Mouse (Mus musculus) midbrain, postnatal 0 days (tissue): ENCODE measurements around the gene Btn1a1. TPM values are rescaled to one million over a fixed set of nuclear protein-coding genes. Genes with fewer than 3 reads are reported as not detected.

ENCODE experiments used
- ATAC-seq: fragments of 200-750 bp; cut with Nextera tagmentation; 2 replicates; pipeline ENCODE4 v1.8.0; 2017; ENCODE audit warnings: moderate number of reproducible peaks, mild to moderate bottlenecking, moderate TSS enrichment, moderate library complexity; ENCODE audit not compliant: low FRiP score
- DNase-seq: peaks from one replicate; pipeline ENCODE4 v3.0.0-alpha.2; 2015; ENCODE audit warnings: low spot score
- H3K27ac ChIP-seq: fragments of 300-500 bp; sonication (generic); 2 replicates; pipeline ENCODE4 v1.5.1; 2014; ENCODE audit warnings: low read depth, mild to moderate bottlenecking, low read length, mixed read lengths
- H3K27me3 ChIP-seq: fragments of 300-500 bp; sonication (generic); 2 replicates; pipeline ENCODE4 v1.6.1; 2014; ENCODE audit warnings: low read length, control low read depth, mixed read lengths; ENCODE audit not compliant: insufficient read depth
- H3K36me3 ChIP-seq: fragments of 300-500 bp; sonication (generic); 2 replicates; pipeline ENCODE4 v1.6.1; 2014; ENCODE audit warnings: low read length, control low read depth, mixed read lengths; ENCODE audit not compliant: insufficient read depth
- H3K4me1 ChIP-seq: fragments of 300-500 bp; sonication (generic); 2 replicates; pipeline ENCODE4 v1.6.1; 2014; ENCODE audit warnings: mild to moderate bottlenecking, control low read depth, antibody characterized with exemption, low read length, mixed read lengths; ENCODE audit not compliant: insufficient read depth
- H3K4me2 ChIP-seq: fragments of 300-500 bp; sonication (generic); 2 replicates; pipeline ENCODE4 v1.6.1; 2014; ENCODE audit warnings: low read depth, mild to moderate bottlenecking, low read length, mixed read lengths; ENCODE audit not compliant: poor library complexity, severe bottlenecking
- H3K4me3 ChIP-seq: fragments of 300-500 bp; sonication (generic); 2 replicates; pipeline ENCODE4 v1.5.1; 2014; ENCODE audit warnings: low read depth, mild to moderate bottlenecking, low read length, moderate library complexity
- H3K9ac ChIP-seq: fragments of 300-500 bp; sonication (generic); replicated peaks from 2 replicates; pipeline ENCODE4 v1.6.1; 2014; ENCODE audit warnings: mild to moderate bottlenecking, low read length, moderate library complexity, mixed read lengths; ENCODE audit not compliant: poor library complexity, severe bottlenecking
- H3K9me3 ChIP-seq: fragments of 300-500 bp; sonication (generic); 2 replicates; pipeline ENCODE4 v1.6.1; 2016; ENCODE audit warnings: low read length, control low read depth
- CTCF ChIP-seq: IDR thresholded peaks from 2 replicates; pipeline ENCODE4 v1.5.1; 2016; ENCODE audit warnings: antibody characterized with exemption, mild to moderate bottlenecking
- WGBS: fragments of 180-500 bp; shearing (Covaris S2); extraction: QIAGEN DNeasy Blood & Tissue Kit; methylation state at CpG from one replicate; pipeline ENCODE4 v1.1.7; 2014; 5-methylcytosine and 5-hydroxymethylcytosine counted together
- polyA plus RNA-seq: library from polyadenylated mRNA; unstranded; fragments of >200 nt; fragmentation: Nextera tagmentation; extraction: Ambion mirVana; gene quantifications from 2 replicates; pipeline ENCODE4 v1.2.1, GENCODE M21; 2015
- total RNA-seq: library from RNA; depleted of rRNA; stranded (reverse); fragments of >200 nt; gene quantifications from 2 replicates; pipeline ENCODE4 v1.2.3, GENCODE M21; 2014

Gene Btn1a1
- total and polyA plus RNA-seq, 2 experiments from 2014 or later = 0.04 TPM; not detected in 1

- ATAC-seq = no peak
- 0 out of 2 replicates have a peak, but pooled peaks cover 3% of the 10 kb centered on the region for H3K4me1 ChIP-seq
- peak; percentile 56 for DNase-seq
Observed at GRCm38 (mm10) chr13:23426922-23427321, 38.8 kb downstream of the Btn1a1 start.

GRCm38 (mm10) chr13:23426335-23426734, 39.4 kb downstream of the Btn1a1 start:
- no peak overlapping the region for H3K4me3 ChIP-seq
- H3K27ac ChIP-seq = no peak overlapping the region
- 13% methylated on average over 8 of the region's 8 CpGs for WGBS
- 0 out of 2 replicates have a peak, but pooled peaks cover 3% of the 10 kb centered on the region for H3K4me1 ChIP-seq
- H3K9ac ChIP-seq = no peak overlapping the region
- H3K36me3 ChIP-seq = peaks cover 4% of the 10 kb centered on the region; the same call in 1 of the 2 replicates
- no peaks in the 10 kb centered on the region for H3K9me3 ChIP-seq
- ATAC-seq (no peak), DNase-seq (peak; percentile 65)
- no peaks in the 10 kb centered on the region for H3K27me3 ChIP-seq
- H3K4me2 ChIP-seq = no peak overlapping the region
- no peak for TF ChIP-seq CTCF

More at GRCm38 (mm10) chr13:23426922-23427321, 38.8 kb downstream of the Btn1a1 start:
- no peak overlapping the region for H3K27ac ChIP-seq
- no peak overlapping the region for H3K4me2 ChIP-seq
- no peak for TF ChIP-seq CTCF
- H3K4me3 ChIP-seq = no peak overlapping the region
- no peak overlapping the region for H3K9ac ChIP-seq
- WGBS = 21% methylated on average over 14 of the region's 14 CpGs
- 0 out of 2 replicates have a peak, but pooled peaks cover 3% of the 10 kb centered on the region for H3K36me3 ChIP-seq
- no peaks in the 10 kb centered on the region for H3K9me3 ChIP-seq
- no peaks in the 10 kb centered on the region for H3K27me3 ChIP-seq

GRCm38 (mm10) chr13:23425505-23425904, 40.2 kb downstream of the Btn1a1 start:
- H3K27me3 ChIP-seq = no peaks in the 10 kb centered on the region
- H3K27ac ChIP-seq = no peak overlapping the region
- WGBS = 7% methylated on average over 9 of the region's 9 CpGs
- no peak for ATAC-seq
- H3K9ac ChIP-seq = no peak overlapping the region
- no peak for TF ChIP-seq CTCF
- no peaks in the 10 kb centered on the region for H3K9me3 ChIP-seq
- 0 out of 2 replicates have a peak, but pooled peaks cover 3% of the 10 kb centered on the region for H3K4me1 ChIP-seq
- H3K4me3 ChIP-seq = peak overlapping the region; percentile 92; the same call in 1 of the 2 replicates
- H3K36me3 ChIP-seq = peaks cover 4% of the 10 kb centered on the region; the same call in 1 of the 2 replicates
- H3K4me2 ChIP-seq = peak overlapping the region; percentile 68
- DNase-seq = peak; percentile 71

GRCm38 (mm10) chr13:23424494-23425325, 41.0 kb downstream of the Btn1a1 start:
- 0 out of 2 replicates have a peak, but pooled peaks cover 3% of the 10 kb centered on the region for H3K4me1 ChIP-seq
- peak; percentile 91 for TF ChIP-seq CTCF
- WGBS = 2% methylated on average over 25 of the region's 25 CpGs
- peak; percentile 81 for ATAC-seq
- H3K36me3 ChIP-seq = peaks cover 4% of the 10 kb centered on the region; the same call in 1 of the 2 replicates
- H3K9me3 ChIP-seq = no peaks in the 10 kb centered on the region
- no peak overlapping the region for H3K27ac ChIP-seq
- peak overlapping the region; percentile 68 for H3K4me2 ChIP-seq
- H3K27me3 ChIP-seq = no peaks in the 10 kb centered on the region
- peak overlapping the region; percentile 92 for H3K4me3 ChIP-seq
- no peak overlapping the region; the same call in 1 of the 2 replicates for H3K9ac ChIP-seq
- DNase-seq = peak; percentile 94

- no peak overlapping the region for H3K27ac ChIP-seq
- TF ChIP-seq CTCF = no peak
- peak overlapping the region; percentile 92 for H3K4me3 ChIP-seq
- H3K4me1 ChIP-seq = 0 out of 2 replicates have a peak, but pooled peaks cover 3% of the 10 kb centered on the region
- peak overlapping the region; percentile 86; the same call in 1 of the 2 replicates for H3K9ac ChIP-seq
- peaks cover 4% of the 10 kb centered on the region; the same call in 1 of the 2 replicates for H3K36me3 ChIP-seq
- peak overlapping the region; percentile 97 for H3K4me2 ChIP-seq
- H3K27me3 ChIP-seq = no peaks in the 10 kb centered on the region
- no peak; the same call in 1 of the 2 replicates for ATAC-seq
- WGBS = under 1% methylated on average over 7 of the region's 7 CpGs
- H3K9me3 ChIP-seq = no peaks in the 10 kb centered on the region
- no peak for DNase-seq
Observed at GRCm38 (mm10) chr13:23424052-23424380, 41.7 kb downstream of the Btn1a1 start.
